Mouse (Mus musculus) left cerebral cortex, adult 2 months (tissue): ENCODE measurements around the gene Zfp553. TPM values are rescaled to one million over a fixed set of nuclear protein-coding genes. Genes with fewer than 3 reads are reported as not detected.

Source experiments
- DNase-seq, 2 experiments: peaks; one replicate each; pipeline ENCODE4 v3.0.0; 2021 to 2022; ENCODE audit warnings: low spot score in 2 of 2, mixed read lengths in 1 of 2; ENCODE audit errors: extremely low spot score in 1 of 2
- H3K27ac ChIP-seq: fragments of 200-600 bp; 2 replicates; pipeline ENCODE4 v1.8.1; 2022
- H3K4me3 ChIP-seq: fragments of 200-600 bp; 2 replicates; pipeline ENCODE4 v1.8.1; 2022
- CTCF ChIP-seq: fragments of 200-600 bp; IDR thresholded peaks from 2 replicates; pipeline ENCODE4 v1.8.1; 2022; ENCODE audit warnings: antibody characterized with exemption, mild to moderate bottlenecking, moderate library complexity
- intact Hi-C: fragments of 180-260 bp; cut with DNase I; formaldehyde crosslinking; loops from one replicate; pipeline ENCODE4 v1.15.1; 2025
- total RNA-seq, 2 experiments: library from RNA; stranded (reverse); gene quantifications; 2 replicates each; pipeline ENCODE4 v1.2.3; 2021

Gene Zfp553
- total RNA-seq, 2 experiments from 2014 or later, result 17.8 to 20.5 TPM

DNA sequence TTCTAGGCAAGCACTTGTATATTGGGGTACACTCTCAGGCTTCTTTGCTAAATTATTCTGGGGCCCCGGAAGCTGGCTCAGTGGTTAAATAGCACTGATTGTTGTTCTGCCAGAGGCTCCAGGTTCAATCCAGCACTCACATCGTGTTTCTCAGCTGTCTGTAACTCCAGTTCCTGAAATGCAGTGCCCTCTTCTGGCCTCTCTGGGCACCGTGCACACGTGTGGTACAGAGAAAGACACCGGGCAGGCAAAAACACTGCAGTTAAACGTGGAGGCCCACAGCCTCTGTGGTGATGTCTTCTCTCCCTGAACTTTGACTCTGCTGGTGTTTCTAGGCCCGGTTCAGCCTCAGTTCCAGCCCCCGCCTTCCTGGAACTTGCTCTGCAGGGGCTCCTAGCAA, 45.5 kb downstream of the Zfp553 start:
- Histone ChIP-seq H3K27ac (no peak overlapping the region), H3K4me3 (no peak overlapping the region)
- TF ChIP-seq CTCF, result peak; percentile 37
- intact Hi-C loops, result no loop called here
- no peak for DNase-seq

DNA sequence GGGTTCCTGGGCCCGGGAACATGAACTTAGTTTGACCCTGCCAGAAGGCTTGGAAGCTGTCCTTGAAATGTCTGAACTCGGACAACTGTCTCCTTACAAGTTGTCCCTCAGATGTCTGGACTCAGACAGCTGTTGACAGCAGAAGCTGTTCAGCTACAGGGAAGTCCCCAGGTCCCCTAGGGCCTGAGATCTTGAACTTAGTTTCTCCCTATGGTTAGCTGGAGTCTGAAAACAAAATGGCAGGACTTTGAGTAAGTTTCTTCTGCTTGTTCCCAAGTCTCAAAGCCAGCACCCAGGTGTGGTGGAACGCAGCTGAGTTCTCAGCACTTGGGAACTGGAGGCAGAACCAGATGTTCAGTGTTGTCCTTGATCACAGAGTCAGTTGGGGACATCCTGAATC, 47.2 kb downstream of the Zfp553 start:
- no peak for TF ChIP-seq CTCF
- H3K4me3 ChIP-seq, result no peak overlapping the region
- intact Hi-C loops, result no loop called here
- H3K27ac ChIP-seq, result no peak overlapping the region
- DNase-seq, result no peak

DNA sequence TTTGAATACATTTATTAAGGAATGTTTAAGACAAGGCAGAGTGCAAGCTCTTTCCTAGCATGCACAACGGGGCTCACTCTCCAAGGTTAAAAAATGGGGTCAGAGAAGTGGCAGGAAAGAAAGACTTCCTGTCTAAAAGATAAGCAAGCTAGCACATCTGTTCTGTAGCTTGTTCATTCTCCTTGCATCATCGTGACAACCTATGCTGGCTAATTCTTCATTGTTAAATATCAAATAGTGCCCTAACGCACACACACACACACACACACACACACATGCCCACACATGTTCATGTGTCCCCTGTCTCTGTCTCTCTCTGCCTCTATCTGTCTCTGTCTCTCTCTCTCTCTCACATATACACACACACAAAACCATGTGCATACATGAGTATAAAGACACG, 48.3 kb downstream of the Zfp553 start:
- no peak for TF ChIP-seq CTCF
- Histone ChIP-seq H3K27ac (no peak overlapping the region), H3K4me3 (no peak overlapping the region)
- no peak for DNase-seq
- intact Hi-C loops, result no loop called here

DNA sequence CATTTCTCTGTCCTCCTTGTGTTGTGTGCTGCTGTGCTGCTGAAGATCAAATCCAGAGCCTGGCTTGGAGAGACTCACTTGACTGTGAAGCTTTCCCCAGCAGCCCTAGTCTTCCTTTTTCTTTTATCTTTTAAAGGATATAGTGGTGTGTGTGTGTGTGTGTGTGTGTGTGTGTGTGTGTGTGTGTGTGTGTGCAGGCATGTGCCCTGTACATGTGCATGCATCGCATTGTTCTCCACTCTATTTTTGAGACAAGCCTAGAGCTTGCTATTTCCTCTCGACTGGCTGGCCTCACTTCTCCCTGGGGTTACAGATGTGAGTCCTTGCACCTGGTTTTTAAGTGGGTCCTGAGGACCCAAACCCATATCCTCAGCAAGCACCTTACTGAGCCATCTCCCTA, 49.3 kb downstream of the Zfp553 start:
- DNase-seq, result no peak
- Histone ChIP-seq H3K27ac (no peak overlapping the region), H3K4me3 (no peak overlapping the region)
- no peak for TF ChIP-seq CTCF
- intact Hi-C loops, result no loop called here

DNA sequence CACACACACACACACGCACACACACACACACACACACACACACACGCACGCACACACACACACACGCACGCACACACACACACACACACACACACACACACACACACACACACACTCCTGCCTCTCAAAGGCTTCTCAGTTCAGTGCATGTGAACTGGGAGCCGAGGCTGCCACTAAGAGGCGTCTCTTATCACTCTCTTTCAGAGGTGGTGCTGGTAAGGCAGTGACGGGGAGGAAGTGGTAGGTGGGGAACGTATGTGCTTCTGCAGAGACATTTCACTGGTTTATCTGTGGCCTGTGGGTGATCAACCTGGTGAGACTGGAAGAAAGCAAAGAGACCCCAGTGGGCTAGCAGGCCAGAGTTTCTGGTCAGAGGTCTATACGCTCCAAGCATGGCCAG, 52.3 kb downstream of the Zfp553 start:
- no peak for TF ChIP-seq CTCF
- Histone ChIP-seq H3K27ac (no peak overlapping the region), H3K4me3 (no peak overlapping the region)
- intact Hi-C loops, result no loop called here
- no peak for DNase-seq

Other genes starting within 250 kb of the Zfp553 start
- 1 to 10 TPM; 7.2 to 8.3 TPM for gene Mvp, start 218.4 kb upstream of the Zfp553 start, total RNA-seq
- 1 to 10 TPM in 1 of 2 experiments, not detected in 1; 1.2 TPM for gene Pagr1b, start 216.6 kb upstream of the Zfp553 start, total RNA-seq
- gene Pagr1a, start 215.7 kb upstream of the Zfp553 start, total RNA-seq, result 10 to 100 TPM; 15.1 to 27.1 TPM
- gene Gm42742, start 212.0 kb upstream of the Zfp553 start, total RNA-seq, result 10 to 100 TPM; 61.0 to 66.3 TPM
- 100 to 1,000 TPM; 214 to 216 TPM for gene Prrt2, start 211.8 kb upstream of the Zfp553 start, total RNA-seq
- gene Maz, start 206.0 kb upstream of the Zfp553 start, total RNA-seq, result 100 to 1,000 TPM; 210 to 221 TPM
- gene Kif22, start 190.6 kb upstream of the Zfp553 start, total RNA-seq, result 1 to 10 TPM; 4.4 to 9.7 TPM
- not detected for gene Zg16, start 145.7 kb upstream of the Zfp553 start, total RNA-seq
- 1 to 10 TPM; 1.2 TPM for gene AI467606, start 141.7 kb upstream of the Zfp553 start, total RNA-seq
- gene Qprt, start 110.8 kb upstream of the Zfp553 start, total RNA-seq, result under 1 TPM; 0.28 to 0.32 TPM
- under 1 TPM; 0.18 to 0.23 TPM for gene Spn, start 95.2 kb upstream of the Zfp553 start, total RNA-seq
- 10 to 100 TPM; 77.7 to 80.8 TPM for gene Cd2bp2, start 37.0 kb upstream of the Zfp553 start, total RNA-seq
- 100 to 1,000 TPM in 1 of 2 experiments, 10 to 100 TPM in 1; 91.9 to 110 TPM for gene Tbc1d10b, start 24.6 kb upstream of the Zfp553 start, total RNA-seq
- 1 to 10 TPM; 2.7 to 3.3 TPM for gene Mylpf, start 24.2 kb upstream of the Zfp553 start, total RNA-seq
- 1 to 10 TPM; 3.5 to 6.4 TPM for gene Sept1, start 69 bp downstream of the Zfp553 start, total RNA-seq
- gene Zfp771, start 11.2 kb downstream of the Zfp553 start, total RNA-seq, result 10 to 100 TPM; 58.8 to 68.6 TPM
- gene Dctpp1, start 27.6 kb downstream of the Zfp553 start, total RNA-seq, result 10 to 100 TPM; 24.1 to 25.9 TPM
- gene Sephs2, start 41.0 kb downstream of the Zfp553 start, total RNA-seq, result 10 to 100 TPM; 33.0 to 39.8 TPM
- gene Itgal, start 63.2 kb downstream of the Zfp553 start, total RNA-seq, result under 1 TPM; 0.37 to 0.59 TPM
- gene Zfp768, start 112.5 kb downstream of the Zfp553 start, total RNA-seq, result 10 to 100 TPM; 13.4 to 14.3 TPM
- 1 to 10 TPM; 6.5 to 8.1 TPM for gene Zfp747, start 143.0 kb downstream of the Zfp553 start, total RNA-seq
- gene 9130019O22Rik, start 154.1 kb downstream of the Zfp553 start, total RNA-seq, result 1 to 10 TPM; 3.8 to 5.0 TPM
- gene E430018J23Rik, start 160.6 kb downstream of the Zfp553 start, total RNA-seq, result 1 to 10 TPM; 7.6 to 9.3 TPM
- gene Zfp764, start 173.8 kb downstream of the Zfp553 start, total RNA-seq, result 1 to 10 TPM; 3.8 to 5.6 TPM
- 10 to 100 TPM; 13.3 to 13.8 TPM for gene Zfp688, start 189.0 kb downstream of the Zfp553 start, total RNA-seq
- gene Zfp689, start 216.1 kb downstream of the Zfp553 start, total RNA-seq, result 1 to 10 TPM; 5.5 to 6.7 TPM
- 10 to 100 TPM; 28.4 to 33.4 TPM for gene Prr14, start 226.6 kb downstream of the Zfp553 start, total RNA-seq
- gene Fbrs, start 246.1 kb downstream of the Zfp553 start, total RNA-seq, result 10 to 100 TPM; 62.3 to 63.9 TPM